Mouse (Mus musculus) testis, postnatal 14 days (tissue): Measurements from ENCODE around the gene Gpd2.

Experiments used
- DNase-seq: peaks from one replicate; pipeline ENCODE4 v3.0.0; 2021; ENCODE audit warnings: low spot score

Gene Gpd2

DNA sequence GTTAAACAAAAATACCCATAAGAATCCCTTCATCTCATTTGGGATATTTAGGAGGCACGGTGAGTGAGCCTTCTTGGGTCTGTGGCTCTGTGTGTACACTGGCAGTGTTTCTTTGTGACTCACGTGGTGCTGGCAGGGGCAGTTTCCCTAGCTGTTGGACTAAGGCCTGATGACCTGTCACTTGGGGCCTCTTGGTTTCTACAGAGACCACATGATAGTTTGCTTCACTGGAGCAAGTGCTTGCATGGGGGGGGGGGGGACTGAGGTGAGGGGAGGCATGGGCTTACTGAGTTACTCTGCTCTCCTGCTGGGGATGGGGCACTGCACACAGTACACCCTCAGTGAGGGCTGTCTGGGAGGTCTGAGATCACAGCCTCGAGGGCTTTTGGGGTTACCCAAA, 64.1 kb downstream of the Gpd2 start:
- no peak for DNase-seq

DNA sequence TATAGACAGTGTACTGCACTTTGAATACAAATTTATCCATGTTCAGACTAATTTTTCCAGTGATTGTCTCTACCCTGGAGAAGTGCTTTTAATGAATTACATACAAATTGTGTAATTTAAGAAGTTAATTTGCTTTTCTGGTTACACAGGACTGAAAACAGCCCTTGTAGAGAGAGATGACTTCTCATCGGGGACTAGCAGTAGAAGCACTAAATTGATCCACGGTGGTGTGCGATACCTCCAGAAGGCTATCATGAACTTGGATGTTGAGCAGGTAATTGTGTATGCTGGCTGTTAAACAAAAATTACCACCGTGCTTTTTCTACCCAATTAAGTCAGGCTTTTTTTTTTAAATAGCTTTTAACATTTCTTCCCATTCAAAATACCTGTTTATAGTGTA, 66.8 kb downstream of the Gpd2 start:
- DNase-seq, result no peak

DNA sequence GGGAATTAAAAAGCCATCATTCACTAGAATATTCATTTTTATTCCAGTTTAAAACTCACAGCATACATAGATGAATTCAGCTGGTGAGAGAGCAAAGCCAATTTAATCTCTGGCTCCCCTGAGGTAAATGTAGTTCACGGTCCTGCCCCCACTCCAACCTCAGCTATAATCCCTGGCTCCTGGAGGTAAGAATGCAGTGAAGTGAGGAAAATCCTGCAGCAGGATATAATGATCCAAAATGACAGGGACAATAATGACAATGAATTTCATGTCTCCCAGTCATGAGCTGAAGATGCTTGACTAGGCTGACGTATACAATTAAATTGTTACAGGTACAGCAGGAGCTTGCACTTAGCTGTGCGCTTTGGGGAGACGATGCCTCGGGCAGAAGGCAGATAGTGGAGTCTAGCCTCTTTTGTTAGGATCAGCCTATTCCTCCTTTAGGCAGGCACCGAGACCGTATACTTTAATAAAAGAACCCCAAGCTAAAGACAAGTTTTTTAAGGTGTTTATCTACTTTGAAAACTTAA, 74.9 kb downstream of the Gpd2 start:
- no peak for DNase-seq

DNA sequence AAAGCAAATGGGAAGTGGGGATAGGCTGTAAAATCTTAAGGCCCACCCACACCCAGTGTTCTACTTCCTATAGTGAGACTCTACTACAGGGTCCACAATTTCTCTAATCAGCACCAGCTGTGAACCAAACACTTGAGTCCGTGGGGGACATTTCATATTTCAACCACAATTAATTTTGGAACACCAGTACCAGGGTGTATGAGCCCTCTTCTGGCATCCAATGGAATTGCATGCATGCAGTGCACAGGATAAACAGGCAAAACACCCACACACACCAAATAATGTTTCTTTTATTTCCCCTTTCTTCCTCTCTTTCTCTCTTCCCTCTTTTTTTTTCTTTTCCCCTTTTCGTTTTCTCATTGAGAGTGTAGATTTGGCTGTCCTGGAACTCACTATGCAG, 78.6 kb downstream of the Gpd2 start:
- no peak for DNase-seq

DNA sequence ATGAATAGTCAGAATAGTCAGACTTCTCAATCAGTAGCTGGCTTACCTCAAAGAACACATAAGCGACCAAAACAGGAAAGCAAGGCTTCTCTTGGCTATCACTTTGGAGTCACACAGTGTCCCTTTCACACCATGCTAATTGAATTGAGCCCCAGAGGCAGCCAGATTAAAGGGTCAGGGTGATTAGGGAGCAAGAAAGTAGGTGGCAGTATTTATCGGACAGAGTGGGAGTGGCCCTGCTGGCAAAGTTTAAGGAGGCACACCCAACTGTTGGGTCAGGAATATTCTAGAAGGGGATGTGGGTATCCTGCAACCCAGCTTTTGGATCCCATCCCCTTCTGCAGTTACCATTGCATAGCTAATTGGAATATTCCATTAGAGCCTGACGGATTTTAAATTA, 80.9 kb downstream of the Gpd2 start:
- no peak for DNase-seq

DNA sequence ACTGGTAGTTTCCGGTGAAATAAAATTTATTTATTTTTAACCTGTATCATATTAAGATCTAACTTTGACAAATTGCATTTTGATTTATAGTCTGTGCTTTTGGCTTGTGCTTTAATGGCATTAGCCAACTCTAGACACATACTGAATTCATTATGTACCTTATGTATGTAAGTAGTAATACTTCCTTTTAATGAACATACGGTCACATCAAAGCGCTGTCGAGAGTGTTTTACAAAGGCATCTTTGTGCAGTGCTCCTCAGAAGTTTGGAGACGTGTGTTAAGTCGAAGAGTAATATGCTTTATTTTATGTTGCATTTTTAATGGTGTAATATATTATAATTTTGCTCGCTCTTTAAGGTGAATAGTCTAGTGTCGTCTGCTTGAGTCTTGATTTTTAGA, 88.7 kb downstream of the Gpd2 start:
- DNase-seq, result no peak

DNA sequence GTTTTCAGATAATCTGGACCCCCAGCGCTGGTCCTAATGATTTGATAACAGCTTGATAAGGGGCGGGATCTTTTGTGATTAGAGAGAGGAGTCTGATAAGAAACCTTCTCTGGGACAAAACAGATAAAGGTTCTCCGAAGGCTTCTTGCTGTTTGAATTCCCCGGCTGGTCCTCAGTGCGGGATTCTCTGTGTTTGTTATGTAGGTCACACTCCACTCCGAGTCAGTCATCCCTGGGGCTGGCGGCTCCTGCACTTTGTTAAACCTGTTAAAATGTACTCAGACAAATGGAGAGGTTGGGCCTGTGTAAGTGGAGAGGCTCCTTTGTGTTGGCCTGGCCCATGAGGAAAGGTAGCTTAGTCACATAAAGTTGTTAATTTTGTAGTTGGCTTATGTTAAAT, 91.9 kb downstream of the Gpd2 start:
- no peak for DNase-seq

DNA sequence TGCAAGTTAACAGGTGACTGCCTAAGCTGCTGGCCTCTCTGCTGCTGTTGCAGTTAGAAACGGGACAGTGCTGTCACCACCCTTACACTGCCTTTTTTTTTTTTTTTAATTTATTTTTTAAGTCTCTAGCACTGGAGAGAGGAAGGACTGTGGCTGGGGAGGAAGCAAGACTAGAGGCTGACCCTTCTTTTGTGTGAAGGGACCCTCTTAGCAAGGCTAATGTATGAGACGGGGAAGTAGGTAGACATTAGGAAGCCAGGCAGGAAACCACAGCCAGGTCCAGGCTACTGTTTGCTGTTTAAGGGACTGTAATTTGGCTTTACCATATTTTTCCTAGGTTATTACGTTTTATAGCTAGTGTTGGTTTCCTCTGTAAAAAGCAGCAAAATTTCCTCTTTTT, 93.4 kb downstream of the Gpd2 start:
- no peak for DNase-seq

DNA sequence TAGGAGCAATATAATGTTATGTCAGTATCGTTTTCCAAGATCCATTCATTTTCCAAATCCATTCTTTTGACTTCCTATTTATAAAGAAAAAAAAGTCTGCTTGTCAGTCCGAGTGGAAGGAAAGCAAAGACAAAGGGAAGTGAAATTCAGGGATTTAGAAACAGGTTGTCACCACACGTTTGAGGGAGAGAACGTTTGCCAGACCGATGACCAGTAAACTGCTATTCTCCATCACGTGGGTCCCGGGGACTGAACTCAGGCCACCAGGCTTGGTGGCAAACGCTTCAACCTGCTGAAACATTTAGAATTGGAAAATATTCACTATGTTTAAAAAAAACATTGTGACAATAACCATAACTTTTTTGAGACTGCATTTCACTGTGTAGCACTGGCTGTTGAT, 93.8 kb downstream of the Gpd2 start:
- no peak for DNase-seq

DNA sequence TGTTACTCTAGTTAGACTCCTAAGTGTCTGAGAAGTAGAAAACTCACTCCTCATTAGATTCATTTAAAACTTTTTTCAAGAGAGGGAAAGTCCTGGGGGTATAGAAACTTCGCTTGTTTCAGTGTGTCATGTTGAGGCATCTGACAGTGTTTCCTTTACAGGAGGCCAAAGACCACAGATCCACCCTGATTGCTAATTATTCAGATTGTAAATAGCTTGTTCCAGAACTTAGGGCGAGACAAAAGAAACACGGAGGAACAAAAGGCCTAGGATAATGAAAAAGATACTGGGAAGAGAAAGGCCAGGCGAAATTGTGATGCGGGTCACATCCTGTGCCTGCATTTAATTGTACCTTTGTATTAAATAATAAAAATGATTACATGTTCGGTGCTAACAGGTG, 96.0 kb downstream of the Gpd2 start:
- DNase-seq, result no peak

DNA sequence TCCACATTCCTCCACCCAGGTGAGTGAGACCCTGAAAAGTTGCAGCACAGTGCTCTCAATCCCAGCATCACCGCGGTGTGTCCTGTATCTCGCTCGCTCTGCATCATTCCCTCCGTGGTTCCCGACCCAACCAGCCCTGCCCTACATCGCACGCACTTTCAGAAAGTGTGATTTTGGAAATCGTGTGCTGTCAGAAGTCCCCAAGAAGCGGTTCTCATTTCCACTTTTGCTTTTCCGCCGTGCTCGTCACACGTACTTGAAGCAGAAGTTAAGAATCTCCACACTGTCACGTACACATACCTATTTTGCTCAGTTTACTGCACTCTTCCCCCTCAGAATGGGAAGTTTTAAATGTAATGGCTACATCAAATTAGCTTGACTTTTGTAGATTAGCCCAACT, 98.0 kb downstream of the Gpd2 start:
- no peak for DNase-seq

DNA sequence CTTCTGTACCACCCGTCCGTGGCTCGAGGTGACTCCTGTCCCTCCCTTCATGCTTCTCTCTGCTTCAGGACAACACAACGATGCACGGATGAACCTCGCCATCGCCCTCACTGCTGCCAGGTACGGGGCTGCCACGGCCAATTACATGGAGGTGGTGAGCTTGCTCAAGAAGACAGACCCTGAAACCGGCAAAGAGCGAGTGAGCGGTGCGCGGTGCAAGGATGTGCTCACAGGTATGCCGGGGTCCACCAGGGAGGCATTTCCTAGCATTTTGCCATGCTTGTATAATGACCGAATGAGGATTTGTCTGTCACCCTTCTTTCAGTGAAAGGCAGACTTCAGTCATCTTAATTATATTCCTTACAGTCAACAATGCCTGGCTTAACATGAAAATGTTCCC, 101.3 kb downstream of the Gpd2 start:
- DNase-seq, result no peak

DNA sequence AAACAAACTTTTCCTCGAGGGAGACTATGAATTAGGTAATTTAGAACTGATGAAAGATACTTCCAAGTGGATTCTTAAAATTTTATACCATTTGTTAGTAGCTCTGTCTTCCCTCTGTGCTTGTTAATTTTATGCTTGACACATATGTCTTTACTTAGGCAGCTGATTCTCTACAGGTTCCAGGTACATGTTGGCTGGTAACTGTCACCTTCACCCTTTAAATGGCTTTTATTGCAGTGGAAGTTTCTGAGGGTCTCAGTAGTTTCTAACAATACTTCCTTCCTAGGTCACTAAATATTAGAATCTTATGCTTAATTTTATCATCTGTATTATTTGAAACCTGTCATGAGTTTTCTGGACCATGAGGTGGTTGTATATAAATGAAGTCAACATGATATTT, 105.5 kb downstream of the Gpd2 start:
- DNase-seq, result no peak

DNA sequence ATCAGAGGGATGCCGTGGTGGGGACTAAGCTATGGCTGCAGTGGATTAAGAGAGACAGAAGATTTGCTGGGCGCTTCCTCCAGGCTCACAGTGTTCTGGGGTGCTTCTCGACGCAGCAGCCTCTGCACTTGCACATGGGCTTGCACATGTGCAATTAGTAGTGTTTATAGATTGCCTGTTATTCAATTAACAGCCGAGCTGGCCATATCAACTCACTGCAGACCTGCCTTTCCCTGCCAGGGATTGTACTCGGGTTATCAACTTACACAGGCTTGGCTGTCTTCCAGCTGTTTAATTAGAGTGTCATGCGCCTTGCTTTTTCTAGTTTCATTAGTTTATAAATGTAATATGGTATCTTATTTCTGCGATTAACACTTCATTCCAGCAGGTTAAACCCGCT, 113.2 kb downstream of the Gpd2 start:
- no peak for DNase-seq

DNA sequence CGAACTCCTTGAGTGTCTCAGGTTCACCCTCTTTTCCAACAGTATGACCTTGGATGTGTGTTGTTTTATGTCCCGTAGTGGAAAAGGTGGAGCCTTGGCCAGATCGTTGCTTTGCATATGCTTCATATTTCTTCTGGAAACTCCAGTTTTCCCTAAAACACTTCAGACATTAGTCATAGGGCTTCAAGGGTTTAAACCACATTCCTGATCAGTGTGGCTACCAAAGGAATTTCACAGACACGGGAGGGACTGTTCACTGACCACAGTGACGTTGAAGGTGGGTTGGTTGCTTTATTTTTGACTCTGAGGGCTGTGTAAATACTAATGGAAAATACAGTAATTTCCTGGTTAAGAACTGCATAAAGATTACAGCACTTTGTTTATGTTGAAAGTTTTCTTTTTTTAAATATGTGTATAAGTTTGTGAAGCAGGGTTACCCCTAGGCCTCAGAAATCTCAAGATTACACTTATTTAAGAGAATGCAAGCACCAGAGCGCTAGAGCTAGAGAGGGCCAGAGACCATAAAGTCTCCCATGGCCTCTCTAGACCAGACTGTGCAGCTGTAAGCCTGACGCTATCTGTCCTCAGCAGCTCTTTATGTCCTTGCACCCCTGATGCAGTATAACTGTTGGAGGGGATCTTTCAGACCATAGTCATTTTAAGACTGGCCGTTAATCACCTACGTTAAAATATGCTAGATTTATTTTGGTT, 116.4 kb downstream of the Gpd2 start:
- no peak for DNase-seq

DNA sequence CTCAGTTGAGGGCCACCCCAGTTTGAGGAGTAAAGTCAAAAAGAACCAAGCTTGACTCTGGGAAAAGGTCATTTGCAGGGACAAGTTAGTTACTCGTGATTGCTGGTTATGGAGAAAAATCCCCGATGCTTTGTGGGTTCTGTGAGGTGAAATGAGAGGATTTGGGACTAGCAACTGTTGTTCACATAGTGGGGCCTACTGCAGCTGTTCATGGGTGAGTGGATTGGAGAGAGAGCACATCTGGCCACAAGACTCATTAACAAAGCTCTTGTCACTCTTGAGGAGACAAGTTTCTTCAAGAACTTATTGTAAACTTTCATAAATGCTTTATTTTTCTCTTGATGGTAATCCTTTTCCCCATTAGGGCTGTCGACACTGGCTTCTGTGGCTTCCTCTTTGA, 117.4 kb downstream of the Gpd2 start:
- DNase-seq, result no peak

DNA sequence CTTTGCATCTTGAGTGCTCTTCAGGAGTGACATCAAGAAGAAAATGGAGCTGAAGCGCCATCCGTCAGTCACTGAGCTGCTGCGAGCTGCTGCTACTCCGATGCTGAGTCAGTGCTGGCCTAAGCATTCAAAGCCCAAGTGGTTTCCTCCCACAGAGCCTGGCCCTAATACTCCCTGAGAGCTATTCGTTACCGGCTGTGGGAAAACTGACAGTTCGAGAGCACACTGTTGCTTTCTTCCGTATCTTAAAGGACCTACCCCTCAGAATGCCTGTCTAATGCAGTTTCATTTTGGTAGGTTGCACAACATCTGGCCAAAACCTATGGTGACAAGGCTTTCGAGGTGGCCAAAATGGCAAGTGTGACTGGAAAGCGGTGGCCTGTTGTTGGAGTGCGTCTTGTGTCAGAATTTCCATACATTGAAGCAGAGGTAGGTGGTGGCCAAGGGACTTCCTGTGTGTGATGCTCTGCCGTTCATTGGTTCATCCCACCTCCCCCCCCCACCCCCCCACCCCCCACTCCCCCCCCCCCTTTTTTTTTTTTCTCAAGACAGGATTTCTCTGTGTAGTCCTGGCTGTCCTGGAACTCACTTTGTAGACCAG, 118.9 kb downstream of the Gpd2 start:
- no peak for DNase-seq

DNA sequence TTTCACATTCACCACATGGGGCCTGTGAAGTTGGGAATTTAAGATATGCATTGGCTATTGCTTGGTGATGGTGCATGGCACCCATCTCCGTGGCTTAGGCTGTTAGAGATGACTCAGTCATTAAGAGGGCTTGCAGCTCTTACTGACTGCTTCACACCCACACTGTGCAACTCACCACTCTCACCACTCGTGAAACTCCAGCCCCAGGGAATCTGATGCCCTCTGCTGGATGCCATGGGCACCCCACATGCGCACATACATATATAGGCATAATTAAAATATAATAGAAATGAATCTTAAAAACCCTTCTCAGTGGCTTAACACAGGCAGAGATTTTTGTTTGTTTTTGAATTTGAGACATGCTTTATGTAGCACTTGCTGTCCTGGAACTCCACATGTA, 125.1 kb downstream of the Gpd2 start:
- no peak for DNase-seq

DNA sequence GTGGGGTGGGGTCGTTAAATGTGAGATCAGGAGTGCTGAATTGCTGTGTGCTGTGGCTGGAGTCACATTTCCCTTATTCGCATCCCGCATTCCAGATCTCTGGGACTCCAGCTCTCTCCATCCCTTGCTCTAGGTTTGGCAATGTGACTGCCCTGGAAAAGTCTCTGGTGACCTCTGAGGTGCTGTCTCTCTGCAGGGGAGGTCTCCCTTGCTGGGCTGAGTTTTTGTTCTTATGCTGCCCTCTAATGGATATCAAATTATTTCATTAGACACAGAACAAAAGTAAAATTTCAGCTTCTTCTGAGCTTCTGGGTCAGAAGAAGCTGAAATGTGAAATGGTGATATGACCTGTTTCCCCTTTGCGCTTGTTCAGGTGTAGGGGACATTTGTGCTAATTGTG, 137.2 kb downstream of the Gpd2 start:
- DNase-seq, result no peak

DNA sequence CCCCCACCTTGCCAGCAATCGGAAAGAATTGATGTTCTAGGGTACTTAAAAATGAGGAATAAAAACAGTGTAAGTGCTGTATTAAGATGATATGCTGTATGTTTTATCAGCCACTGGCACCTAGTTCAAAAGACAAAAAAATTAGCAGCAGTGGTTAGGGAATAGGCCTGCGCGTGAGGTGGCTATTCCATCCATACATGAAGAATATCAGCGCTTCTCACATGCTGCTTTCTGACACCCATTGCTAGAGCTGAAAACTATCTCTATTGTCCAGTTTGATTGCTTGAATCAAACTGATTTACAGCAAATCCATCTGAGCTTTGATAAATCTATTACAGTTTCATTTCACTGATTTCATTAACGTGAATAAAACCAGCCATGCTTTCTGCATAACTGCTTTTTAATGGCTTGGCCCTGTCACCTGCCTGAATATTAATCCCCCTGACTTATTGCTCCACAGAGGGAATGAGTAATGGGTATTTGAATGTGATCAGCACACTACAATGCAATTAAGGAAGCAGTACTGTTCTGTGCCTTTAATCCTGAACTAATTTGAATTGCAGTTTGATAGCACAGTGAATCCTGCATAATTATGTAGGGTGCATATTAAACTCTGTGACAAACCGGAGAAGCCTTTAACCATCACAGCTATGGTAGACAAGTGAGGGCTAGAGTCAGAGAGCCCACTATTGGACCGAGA, 137.9 kb downstream of the Gpd2 start:
- DNase-seq, result no peak

DNA sequence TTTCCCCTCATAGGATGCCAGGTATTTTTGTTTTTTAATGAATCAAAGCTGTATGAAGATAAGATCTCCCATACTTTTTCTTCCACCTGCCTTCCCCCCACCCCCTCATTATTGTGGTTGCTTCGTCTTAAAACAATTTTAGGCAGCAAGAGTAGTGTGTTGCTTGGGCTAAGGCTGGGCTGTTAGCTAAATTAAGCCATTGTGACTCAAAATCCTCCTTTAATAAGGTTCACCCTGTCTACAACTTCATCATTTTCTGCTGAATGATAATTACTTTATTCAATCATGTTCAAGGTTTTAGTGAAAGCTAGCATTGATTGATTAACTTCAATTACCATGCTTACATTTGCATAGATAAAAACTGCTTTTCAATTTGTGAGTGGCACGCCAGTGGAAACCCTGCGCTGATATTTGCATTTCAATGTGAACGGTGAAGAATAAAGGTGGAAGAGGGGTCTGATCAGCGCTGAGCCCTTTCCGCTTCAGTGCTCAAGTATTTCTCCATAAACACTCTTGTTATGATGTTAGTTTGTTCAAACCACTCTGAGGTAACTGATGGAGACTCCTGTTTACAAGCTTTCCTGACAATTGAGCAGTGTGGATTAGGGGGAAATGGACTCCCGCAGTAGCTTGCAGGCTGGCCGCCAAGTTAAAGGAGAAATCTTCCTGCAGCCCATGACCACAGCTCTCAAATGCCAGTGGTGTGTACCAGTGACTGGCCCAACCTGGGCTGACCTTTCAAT, 140.9 kb downstream of the Gpd2 start:
- no peak for DNase-seq

DNA sequence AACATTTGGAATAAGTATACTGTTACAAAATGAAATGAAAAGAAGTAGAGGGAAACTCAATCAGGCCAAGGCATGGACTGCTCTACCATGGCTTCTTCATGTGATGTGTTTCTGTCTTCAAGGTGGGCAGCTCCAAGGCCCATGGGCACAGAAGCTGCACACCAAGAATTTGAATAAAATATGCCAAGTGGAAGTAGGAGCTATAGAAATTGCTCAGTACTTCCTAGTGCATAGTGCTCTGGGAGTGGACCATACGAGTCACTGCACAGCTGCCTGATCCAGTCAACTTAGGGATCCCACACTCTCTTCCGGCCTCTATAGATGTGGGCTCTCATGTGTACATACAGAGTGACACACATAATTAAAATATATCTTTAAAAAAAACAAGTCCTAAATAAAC, 147.2 kb downstream of the Gpd2 start:
- DNase-seq, result no peak

DNA sequence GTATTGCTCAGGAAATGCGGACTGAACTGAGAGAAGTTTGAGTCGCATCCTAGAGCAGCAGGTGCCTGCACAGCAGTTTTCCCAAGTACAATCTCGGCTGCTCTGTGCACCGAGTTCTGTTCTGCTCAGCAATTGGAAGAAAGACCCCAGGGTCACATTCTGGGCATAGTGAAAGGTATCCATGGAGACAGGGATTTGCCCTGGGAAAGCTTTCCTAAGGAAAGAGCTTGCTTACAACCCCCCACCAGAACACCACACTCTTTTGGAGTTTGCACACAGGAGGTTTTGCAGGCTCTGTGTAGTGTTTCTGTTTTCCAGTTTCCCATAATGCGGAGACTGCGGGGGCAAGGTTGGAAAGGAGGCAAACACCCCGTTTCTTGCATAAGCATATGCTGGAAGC, 150.4 kb downstream of the Gpd2 start:
- no peak for DNase-seq
